Mouse (Mus musculus) megakaryocyte, embryonic 14.5 days (primary cell): ENCODE data around the gene Tat. TPM values are rescaled to one million over a fixed set of nuclear protein-coding genes. Genes with fewer than 3 reads are reported as not detected.
"Not testable (repeated sequence)": the region's sequence is repeated elsewhere in the genome, so short reads cannot be mapped to it uniquely, and the experiment has no call there.

Source experiments
- H3K27me3 ChIP-seq: replicated peaks from 2 replicates; pipeline ENCODE3; 2012; ENCODE audit warnings: inconsistent platforms
- H3K36me3 ChIP-seq: replicated peaks from 2 replicates; pipeline ENCODE3; 2012; ENCODE audit warnings: low read length, inconsistent platforms, mixed read lengths
- H3K4me1 ChIP-seq: 2 replicates; pipeline ENCODE4 v1.6.1; 2012; ENCODE audit warnings: inconsistent platforms
- H3K4me3 ChIP-seq: replicated peaks from 2 replicates; pipeline ENCODE3; 2012; ENCODE audit warnings: moderate library complexity, mild to moderate bottlenecking, inconsistent platforms
- H3K9me3 ChIP-seq: 2 replicates; pipeline ENCODE4 v1.6.1; 2012; ENCODE audit warnings: inconsistent platforms
- FLI1 ChIP-seq: IDR thresholded peaks from 2 replicates; pipeline ENCODE4 v1.6.1; 2012; ENCODE audit warnings: low read length, inconsistent platforms, mixed read lengths
- GATA1 ChIP-seq: IDR thresholded peaks from 3 replicates; pipeline ENCODE4 v1.6.1; 2012; ENCODE audit warnings: mixed read lengths, low read length, inconsistent platforms, borderline replicate concordance
- polyA plus RNA-seq: library from polyadenylated mRNA; stranded (reverse); fragments of >175 nt; gene quantifications from 2 replicates; pipeline ENCODE4 v1.2.3, GENCODE M21; 2012; ENCODE audit warnings: low replicate concordance; ENCODE audit not compliant: insufficient read depth

The Tat gene
- polyA plus RNA-seq, 1 experiment = not detected

DNA sequence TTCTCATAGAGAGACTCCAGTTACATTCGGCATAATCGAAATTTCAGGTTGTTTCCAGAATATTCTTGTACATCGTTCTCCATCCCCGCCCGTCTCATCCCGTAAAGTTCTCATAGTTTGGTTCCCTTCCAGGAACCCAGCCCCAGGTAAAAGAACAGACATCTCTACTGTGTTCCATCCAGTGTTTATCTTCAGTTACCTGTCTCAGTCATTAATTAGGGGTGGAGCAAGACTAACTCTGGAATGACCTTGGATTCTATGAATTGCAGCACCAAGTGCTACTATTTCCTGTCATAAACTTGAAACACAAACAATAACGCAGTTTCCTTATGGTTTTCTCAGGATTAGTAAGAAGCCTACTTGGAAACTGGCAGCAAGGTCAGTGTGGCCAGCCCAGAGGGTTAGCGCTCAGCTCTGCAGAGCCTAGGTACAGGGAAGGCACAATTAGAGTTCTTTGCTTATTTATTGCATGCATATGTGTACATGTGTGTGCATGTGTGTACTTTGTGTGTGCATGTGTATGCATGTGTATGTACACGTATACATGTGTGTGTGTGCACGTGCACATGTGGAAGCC lies 32.6 kb downstream of the Tat start:
- Histone ChIP-seq H3K27me3 (peaks cover 9% of the 10 kb centered on the region), H3K4me1 (no peaks in the 10 kb centered on the region), H3K36me3 (no peaks in the 10 kb centered on the region), H3K9me3 (peaks cover under 1% of the 10 kb centered on the region), H3K4me3 (no peak overlapping the region)
- no peak for TF ChIP-seq FLI1
- no peak for TF ChIP-seq GATA1

DNA sequence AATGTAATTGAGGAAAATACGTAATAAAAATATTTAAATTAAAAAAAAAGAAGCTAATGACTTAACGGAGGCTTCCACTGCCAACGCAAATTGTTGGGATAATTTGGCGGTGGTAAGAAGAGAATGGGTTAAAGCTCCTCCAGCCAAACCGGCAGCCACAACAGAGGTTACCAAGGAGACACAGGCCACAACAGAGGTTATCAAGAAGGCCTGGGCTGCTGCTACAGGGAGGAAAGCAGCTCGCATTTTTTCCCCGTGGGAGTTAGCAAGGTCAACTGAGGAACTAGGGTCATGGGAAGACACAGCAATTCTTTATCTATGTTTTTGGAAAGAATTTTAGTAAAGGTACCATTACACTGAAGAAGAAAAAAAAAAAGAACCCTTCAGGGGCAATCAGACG lies 43.5 kb downstream of the Tat start:
- H3K27me3 ChIP-seq, H3K4me1 ChIP-seq, H3K36me3 ChIP-seq, H3K4me3 ChIP-seq: not testable (repeated sequence)
- H3K9me3 ChIP-seq = peaks cover 21% of the 10 kb centered on the region

GRCm38 (mm10) chr8:110034331-110034730 lies 44.1 kb downstream of the Tat start:
- no peaks in the 10 kb centered on the region for H3K36me3 ChIP-seq
- peaks cover 15% of the 10 kb centered on the region for H3K9me3 ChIP-seq
- H3K4me3 ChIP-seq = no peak overlapping the region
- TF ChIP-seq GATA1 (no peak), FLI1 (no peak)
- no peaks in the 10 kb centered on the region for H3K4me1 ChIP-seq
- H3K27me3 ChIP-seq = no peaks in the 10 kb centered on the region

GRCm38 (mm10) chr8:110036156-110036555 lies 45.9 kb downstream of the Tat start:
- Histone ChIP-seq H3K27me3 (no peaks in the 10 kb centered on the region), H3K4me3 (no peak overlapping the region), H3K9me3 (no peaks in the 10 kb centered on the region), H3K36me3 (no peaks in the 10 kb centered on the region), H3K4me1 (no peaks in the 10 kb centered on the region)
- TF ChIP-seq GATA1 (no peak), FLI1 (no peak)

DNA sequence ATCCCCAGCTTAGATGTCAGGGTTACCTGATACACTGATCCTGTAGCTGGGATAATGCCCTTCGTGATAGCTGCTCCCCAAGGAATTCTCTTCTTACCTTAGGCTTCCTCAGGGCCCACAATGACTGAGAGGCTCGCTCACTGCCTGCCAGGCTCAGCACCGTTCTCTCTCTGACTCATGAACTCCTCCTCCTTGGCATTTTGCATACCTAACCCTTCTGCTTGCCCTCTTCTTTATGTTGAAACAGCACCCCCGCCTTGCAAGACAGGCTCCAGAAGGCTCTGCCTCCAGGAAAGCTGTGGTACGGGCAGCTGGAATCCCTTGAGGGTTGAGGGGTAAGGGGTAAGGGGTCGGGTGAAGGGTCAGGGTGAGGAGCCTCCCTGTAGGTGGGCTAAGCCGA lies 49.0 kb downstream of the Tat start:
- peaks cover 7% of the 10 kb centered on the region; the same call in 1 of the 2 replicates for H3K9me3 ChIP-seq
- TF ChIP-seq GATA1 = no peak
- no peak for TF ChIP-seq FLI1
- H3K27me3 ChIP-seq = no peaks in the 10 kb centered on the region
- no peaks in the 10 kb centered on the region for H3K36me3 ChIP-seq
- no peak overlapping the region for H3K4me3 ChIP-seq
- H3K4me1 ChIP-seq = no peaks in the 10 kb centered on the region

- no peak for TF ChIP-seq GATA1
- no peak for TF ChIP-seq FLI1
- no peaks in the 10 kb centered on the region for H3K4me1 ChIP-seq
- H3K4me3 ChIP-seq = no peak within 1 kb of the TSS
- H3K9me3 ChIP-seq = peaks cover 7% of the 10 kb centered on the region; the same call in 1 of the 2 replicates
- no peaks in the 10 kb centered on the region for H3K27me3 ChIP-seq
- H3K36me3 ChIP-seq = no peaks in the 10 kb centered on the region
Observed at GRCm38 (mm10) chr8:110039659-110040058, 49.4 kb downstream of the Tat start, which contains the start of gene Chst4. Chst4 (minus strand) TSS chr8:110039740.

- H3K9me3 ChIP-seq = peaks cover 7% of the 10 kb centered on the region; the same call in 1 of the 2 replicates
- no peaks in the 10 kb centered on the region for H3K27me3 ChIP-seq
- TF ChIP-seq GATA1 (no peak), FLI1 (no peak)
- H3K4me1 ChIP-seq = no peaks in the 10 kb centered on the region
- H3K4me3 ChIP-seq = no peak overlapping the region
- H3K36me3 ChIP-seq = no peaks in the 10 kb centered on the region
Observed at GRCm38 (mm10) chr8:110040509-110040908, 50.3 kb downstream of the Tat start.

Other genes starting within 250 kb of the Tat start
- 2.4 and 6.2 TPM in 2 replicates for gene Ap1g1, start 211.9 kb upstream of the Tat start, polyA plus RNA-seq
- 0.45 TPM in 1 of 2 replicates, not detected in the other for gene Phlpp2, start 121.9 kb upstream of the Tat start, polyA plus RNA-seq
- gene Marveld3, start 28.2 kb upstream of the Tat start, polyA plus RNA-seq = not detected in 2 replicates
- gene Chst4, start 49.3 kb downstream of the Tat start, polyA plus RNA-seq = not detected in 2 replicates
- gene Zfp612, start 89.3 kb downstream of the Tat start, polyA plus RNA-seq = not detected in 2 replicates
- gene Gm21964, start 110.8 kb downstream of the Tat start, polyA plus RNA-seq = not detected in 2 replicates
- not detected in 2 replicates for gene Gm17720, start 112.3 kb downstream of the Tat start, polyA plus RNA-seq
- gene Calb2, start 177.8 kb downstream of the Tat start, polyA plus RNA-seq = not detected in 2 replicates
- gene Cmtr2, start 225.2 kb downstream of the Tat start, polyA plus RNA-seq = 0.47 TPM in 1 of 2 replicates, not detected in the other